Mouse (Mus musculus): ENCODE results near the gene Anp32a.

Anp32a gene

GRCm38 (mm10) chr9:62346388-62346679, 5.2 kb downstream of the Anp32a start:
- DNase-seq (ENCODE audit: low spot score in 2 of 2): no peak

GRCm38 (mm10) chr9:62347201-62347600, 6.1 kb downstream of the Anp32a start:
- no peak for DNase-seq (ENCODE audit: low spot score in 2 of 2)

GRCm38 (mm10) chr9:62348050-62348449, 7.0 kb downstream of the Anp32a start:
- no peak for DNase-seq (ENCODE audit: low spot score in 2 of 2)

GRCm38 (mm10) chr9:62348467-62348985, 7.4 kb downstream of the Anp32a start:
- no peak for DNase-seq (ENCODE audit: low spot score in 2 of 2)

DNA sequence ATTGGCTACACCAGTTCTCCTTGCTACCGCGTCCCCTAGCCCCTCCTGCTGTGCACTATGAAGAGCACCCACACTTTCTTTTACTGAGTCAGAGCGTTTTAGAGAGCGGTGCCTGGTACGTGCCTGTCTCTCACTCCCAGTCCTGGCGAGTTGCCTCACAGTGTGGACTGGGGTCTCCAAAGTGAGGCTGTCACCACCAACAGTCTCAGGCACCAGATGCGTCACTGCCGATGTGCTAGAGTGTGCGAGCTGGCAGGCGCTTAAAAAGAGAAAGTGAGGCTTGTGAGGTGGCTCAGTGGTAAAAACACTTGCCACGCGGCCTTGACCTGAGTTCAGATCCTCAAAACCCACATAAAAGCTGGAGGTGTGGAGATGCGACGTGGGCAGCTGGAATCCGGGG, 8.2 kb downstream of the Anp32a start:
- DNase-seq (ENCODE audit: low spot score in 2 of 2): no peak

DNA sequence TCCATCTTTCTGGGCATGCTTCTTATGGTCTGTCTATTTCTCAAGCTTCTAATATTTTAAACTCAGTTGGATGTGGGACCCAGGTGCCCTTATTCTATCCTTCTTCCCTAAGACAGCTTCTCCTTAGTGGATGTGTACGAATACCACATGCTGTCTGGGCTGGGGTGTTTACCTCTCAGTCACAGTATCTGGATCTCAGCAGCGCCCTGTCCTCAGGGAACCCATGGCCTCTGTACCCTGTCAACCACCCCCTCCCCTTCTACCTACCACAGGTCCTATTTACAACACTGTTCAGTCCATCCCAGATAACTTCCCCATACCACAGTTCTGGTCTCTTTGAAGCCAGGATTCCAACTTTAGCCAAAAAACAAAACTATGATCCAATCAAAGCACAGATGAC, 9.6 kb downstream of the Anp32a start:
- DNase-seq (ENCODE audit: low spot score in 2 of 2): no peak

- DNase-seq (ENCODE audit: low spot score in 2 of 2): no peak
Measured at GRCm38 (mm10) chr9:62351200-62351599, 10.1 kb downstream of the Anp32a start.

DNA sequence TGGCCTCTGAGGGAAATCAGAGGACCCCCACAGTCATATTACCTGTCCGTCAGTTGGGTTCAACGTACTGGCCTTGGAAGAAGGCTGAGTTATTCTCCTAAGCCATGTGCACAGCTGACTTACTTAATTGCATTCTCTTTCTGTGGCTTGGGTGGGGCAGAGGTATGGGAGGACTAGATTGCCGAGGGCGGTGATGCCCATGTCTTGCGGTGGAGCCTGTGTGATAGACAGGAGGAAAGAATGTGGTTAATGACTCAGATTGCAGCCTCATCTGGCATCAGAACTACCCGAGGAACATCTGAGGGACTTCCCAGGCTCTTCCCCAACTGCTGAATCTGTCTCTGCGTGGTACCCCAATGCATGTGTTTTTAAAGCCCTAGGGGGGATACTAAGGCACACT, 12.7 kb downstream of the Anp32a start:
- no peak for DNase-seq (ENCODE audit: low spot score in 2 of 2)

DNA sequence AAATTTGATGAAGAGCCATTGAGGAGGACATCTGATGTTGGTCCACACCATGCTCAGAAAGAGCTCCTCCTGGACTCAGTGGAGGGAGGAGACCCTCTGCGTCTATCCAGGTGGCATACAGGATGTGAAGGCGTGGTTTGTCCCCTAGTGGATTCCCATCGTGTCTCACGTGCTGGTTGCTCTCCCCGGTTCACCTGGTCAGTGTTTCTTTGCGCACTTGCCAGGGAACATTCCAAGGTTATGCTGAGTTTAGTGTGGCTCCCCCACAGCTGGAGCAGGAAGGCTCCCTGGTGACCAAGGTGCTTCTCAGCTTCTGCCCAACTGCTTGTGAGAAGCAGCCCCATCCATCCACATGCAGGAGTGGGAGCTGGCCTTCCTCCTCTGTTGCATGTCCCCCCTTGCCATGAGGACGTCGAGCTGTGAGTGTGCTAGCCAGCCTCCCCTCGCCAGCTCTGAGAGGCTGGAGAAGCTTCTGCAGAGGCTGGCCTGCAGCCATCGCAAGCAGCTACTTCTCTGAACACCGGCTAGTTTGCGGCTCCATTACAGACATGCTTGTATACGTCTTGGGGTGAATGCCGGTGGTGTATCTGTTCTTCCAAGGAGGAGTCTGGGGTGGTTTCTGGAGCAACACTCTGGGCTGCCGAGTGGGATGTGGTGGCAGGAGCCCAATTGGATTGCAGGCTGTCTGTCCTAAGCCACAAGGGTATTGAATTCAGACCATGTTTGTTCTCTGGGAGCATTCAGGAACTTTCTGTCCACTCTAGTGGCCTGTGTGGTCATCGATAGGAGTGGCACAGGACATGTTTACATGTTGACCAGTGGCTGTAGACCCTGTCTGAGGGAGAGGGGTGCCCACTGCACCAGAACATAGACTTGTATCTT, 14.0 kb downstream of the Anp32a start:
- DNase-seq (ENCODE audit: low spot score in 2 of 2): no peak

DNA sequence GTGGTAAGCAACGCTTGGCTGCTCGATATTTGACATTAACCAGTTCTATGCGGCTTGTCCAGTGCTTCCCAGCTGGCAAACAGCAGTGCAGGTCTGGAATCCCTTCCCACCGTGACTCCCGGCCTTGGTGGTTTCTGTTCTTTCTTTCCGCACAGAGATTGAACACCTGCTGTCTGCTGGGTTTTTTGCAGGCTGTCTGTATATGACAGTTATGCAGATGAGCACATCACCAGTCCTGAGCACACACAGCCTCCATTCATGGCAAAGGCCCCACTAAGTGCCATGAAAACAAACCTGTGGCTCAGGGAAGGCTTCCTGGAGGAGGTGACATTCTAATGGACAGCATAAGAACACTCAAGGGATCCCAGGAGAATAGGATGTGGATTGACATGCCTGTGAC, 14.7 kb downstream of the Anp32a start:
- DNase-seq (ENCODE audit: low spot score in 2 of 2): no peak

- no peak for DNase-seq (ENCODE audit: low spot score in 2 of 2)
Measured at GRCm38 (mm10) chr9:62357593-62357992, 16.5 kb downstream of the Anp32a start.

DNA sequence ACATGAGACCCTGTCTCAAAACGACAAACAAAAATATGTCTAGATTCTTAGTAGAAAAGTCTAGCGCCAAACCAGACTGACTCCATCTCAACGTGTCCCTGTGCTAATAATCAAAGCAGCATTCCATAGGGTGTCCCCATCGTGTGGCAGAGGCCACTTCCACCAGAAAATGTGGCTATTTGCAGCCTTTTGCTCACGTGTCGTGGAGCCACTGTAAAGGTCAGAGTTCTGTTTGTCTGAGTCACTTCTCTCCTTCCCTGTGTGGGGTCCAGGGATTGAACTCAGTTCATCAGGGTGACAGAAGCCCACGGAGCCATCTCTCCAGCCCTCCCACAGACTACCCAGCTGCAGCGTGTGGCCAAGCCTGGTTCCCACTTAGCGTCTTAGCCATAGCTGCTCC, 17.8 kb downstream of the Anp32a start:
- DNase-seq (ENCODE audit: low spot score in 2 of 2): no peak

GRCm38 (mm10) chr9:62360889-62361288, 19.8 kb downstream of the Anp32a start:
- DNase-seq (ENCODE audit: low spot score in 2 of 2): no peak

DNA sequence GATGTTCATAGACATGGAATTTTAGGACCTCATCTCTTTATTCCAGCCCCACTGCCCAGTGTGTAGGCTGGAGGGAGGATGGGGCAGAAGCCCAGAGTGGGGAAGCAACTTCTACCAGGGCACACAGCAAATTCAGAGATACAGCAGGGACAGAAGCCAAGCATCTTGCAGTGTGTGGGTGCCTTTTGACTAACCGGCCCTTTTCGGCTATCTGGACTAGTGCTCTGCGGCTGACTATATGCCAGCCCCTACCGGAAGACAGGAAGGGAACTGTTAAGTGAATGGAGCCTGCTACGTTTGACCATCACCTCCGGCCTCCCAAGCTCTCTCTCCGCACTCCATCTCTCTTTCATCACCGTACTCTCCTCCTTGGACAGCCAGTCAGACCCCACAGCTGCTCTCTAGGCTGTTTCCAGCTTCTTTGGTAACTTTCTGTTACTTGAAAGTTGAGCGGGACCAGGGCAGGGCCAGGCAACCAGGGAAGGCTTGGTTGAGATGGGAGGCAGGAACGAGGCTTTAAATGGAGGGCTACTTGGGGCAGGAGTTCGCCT, 21.8 kb downstream of the Anp32a start:
- no peak for DNase-seq (ENCODE audit: low spot score in 2 of 2)

DNA sequence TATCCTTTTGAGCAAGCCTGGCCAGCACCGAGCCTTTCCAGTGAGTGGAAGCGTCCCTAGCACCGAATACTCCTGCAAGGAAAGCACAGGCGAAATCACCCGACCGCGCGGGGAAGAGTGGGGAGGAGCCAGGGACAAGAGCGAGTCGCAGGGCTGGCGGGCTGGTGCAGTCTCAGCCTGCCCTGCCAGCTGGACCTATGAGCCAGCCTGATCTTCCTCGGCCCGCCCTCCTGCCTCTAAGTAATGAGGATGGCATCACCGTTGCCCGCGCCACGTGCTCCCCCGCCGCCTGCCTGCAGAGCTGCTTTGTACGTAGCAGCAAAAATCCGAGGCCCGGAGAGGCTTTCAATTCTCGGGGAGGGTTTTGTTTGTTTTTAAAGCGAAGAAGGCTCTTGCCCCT, 22.5 kb downstream of the Anp32a start:
- peak; percentile 81 to 86 for DNase-seq (ENCODE audit: low spot score in 2 of 2)

- no peak for DNase-seq (ENCODE audit: low spot score in 2 of 2)
Measured at GRCm38 (mm10) chr9:62364216-62364615, 23.1 kb downstream of the Anp32a start.

DNA sequence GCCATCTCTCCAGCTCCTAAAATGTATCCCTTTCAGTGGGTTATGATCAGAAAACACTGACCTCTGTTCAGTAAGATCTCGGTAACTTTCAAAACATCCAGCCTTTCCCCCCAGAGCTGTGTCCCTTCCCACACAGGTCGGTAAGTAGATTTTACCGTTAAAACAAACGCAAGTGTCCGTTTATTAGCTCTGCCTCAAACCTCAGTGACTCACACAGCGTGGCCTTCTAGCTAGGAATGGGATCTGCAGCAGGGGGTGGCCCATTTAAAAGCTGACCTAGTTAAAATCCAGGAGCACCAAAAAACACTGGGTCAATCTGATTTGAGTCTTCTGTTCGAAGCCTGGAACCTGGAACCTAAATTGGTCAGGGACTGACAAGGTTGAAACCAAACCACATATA, 23.7 kb downstream of the Anp32a start:
- no peak for DNase-seq (ENCODE audit: low spot score in 2 of 2)

DNA sequence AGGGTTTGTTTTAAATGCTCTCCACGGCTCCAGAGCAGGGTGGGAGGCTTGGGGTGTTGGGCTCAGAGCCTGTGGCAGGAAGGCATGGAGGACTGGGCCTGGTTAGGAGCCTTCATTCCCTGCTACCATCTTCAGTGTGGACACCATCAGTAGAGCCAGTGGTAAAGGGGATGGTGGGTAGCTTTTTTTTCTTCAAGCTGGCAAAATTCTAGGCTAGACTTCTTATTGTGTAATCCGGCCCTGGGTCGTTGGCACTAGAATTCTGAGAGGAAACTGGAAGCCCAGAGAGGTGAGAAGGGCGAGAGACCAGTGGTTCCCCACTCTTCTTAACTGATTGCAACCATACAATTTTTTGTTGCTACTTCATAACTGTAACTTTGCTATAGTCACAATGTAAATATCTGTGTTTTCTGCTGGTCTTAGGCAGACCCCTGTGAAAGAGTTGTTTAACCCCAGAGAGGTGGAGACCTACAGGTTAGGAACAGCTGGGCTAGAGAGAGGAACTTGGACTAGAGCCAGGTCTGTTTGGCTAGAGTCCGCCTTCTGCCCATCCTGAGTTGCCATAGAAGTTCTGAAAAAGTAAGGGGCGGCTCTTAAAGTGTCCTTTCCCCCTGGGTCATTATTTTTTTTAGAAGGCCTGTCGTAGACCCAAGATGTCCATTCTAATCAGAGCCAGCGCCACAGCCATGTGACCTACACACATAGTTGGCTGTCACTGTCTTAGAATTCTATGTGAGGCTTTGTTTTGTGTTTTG, 24.4 kb downstream of the Anp32a start:
- DNase-seq (ENCODE audit: low spot score in 2 of 2): no peak

DNA sequence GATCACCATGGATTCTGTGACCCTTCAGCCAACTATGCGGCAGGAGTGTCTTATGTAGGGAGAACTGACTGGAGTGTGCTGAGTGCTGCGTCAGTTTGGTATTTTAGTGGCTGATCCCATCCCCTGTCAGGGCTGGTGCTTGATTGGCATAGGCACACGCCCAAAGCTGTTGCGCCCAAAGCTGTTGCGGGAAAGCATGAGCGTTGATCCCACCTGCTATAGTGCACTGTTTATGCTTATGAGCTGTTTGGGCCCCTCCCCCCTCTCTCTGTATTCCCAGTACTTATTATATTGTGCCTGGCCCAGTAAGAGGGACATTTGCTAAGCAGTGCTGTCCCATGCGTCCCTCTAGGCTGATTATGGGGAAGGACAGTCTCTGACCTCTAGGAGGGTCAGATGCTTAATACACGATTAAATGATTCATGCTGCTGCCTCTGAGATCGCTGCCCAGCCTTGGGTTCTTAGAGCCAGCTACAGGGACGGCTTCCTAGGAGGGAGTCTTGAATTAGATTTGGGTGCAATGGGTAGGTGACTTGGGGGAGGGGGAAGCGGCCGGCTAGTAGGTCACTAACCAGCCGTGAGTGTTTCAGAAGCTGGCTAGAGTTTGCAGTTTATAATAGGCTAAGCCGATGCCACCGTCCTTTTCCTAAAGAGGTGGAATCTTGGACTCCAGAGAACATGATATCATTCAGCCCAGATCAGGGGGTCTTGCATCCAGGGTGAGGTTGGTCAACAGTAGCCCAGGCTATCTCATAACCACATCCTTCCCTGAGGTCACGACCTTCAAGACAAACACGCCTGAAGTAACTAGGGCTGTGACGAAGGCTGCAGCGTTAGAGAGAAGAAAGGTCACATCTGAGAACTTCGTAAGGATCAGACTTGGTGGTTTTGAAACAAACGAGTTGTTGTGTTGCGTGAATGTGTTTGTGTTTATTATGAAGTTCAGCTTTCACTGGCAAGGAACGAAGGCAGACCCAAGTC, 25.7 kb downstream of the Anp32a start:
- no peak for DNase-seq (ENCODE audit: low spot score in 2 of 2)

DNA sequence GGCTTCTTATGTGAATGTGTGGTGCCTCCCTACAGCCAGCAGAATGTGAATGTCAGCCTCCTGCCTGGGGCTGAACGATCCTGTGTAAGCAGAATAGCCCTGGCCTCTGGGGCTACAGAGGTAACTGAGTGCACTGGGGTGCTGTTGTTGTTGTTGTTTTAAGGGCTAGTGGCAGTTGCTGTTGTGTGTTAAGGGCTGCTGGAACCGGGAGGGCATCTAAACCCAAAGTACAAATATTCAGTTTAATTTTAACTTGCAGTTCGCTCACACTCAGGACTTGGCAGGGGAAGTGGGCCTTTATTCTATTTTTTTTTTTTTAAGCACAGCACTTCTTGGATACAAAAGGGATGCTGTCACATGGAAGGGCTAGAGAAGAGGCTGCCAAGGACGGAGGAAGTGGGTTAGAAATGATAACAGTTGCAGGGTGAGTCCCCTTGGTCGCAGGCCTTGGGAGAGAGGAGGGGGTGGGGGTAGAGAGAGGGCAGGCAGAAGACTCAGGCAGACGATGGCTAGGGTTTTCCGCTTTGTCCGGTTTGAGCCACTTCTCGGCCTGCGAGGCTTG, 26.5 kb downstream of the Anp32a start:
- DNase-seq (ENCODE audit: low spot score in 2 of 2): no peak

- no peak for DNase-seq (ENCODE audit: low spot score in 2 of 2)
Measured at GRCm38 (mm10) chr9:62368256-62368905, 27.3 kb downstream of the Anp32a start.
